Mouse (Mus musculus): Measurements from ENCODE around the gene Prdm10.

DNA sequence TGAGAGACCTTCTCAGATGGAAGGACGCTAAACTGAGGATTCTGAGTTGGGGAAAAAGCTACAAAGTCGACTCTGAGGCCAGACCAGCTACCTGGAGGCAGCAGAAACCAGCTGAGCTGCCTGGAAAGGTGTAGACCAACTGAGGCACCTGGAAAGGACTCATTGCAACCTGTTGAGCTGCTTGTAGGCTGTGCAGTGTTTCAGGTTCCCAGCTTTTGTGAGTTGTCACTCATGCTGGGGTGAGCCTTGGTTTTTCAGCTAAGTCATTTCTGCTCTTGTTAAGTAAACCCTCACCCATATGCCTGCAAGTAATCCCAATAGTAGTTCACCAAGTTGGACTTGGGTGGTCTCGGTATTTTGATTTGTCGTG lies 105.1 kb downstream of the Prdm10 start:
- TF ChIP-seq MAX (IDR thresholded peaks at IDR 0.05; ENCODE audit: low read depth) (no peak), SRF (IDR thresholded peaks at IDR 0.05; ENCODE audit: control insufficient read depth, insufficient read length, low read depth) (no peak), POLR2A (IDR thresholded peaks at IDR 0.05; ENCODE audit: insufficient read length, low read depth) (no peak), MYOD1 (IDR thresholded peaks at IDR 0.05; ENCODE audit: control insufficient read depth in 1 of 3, insufficient read length in 2 of 3, low read depth in 2 of 3) (no peak), USF1 (IDR thresholded peaks at IDR 0.05; ENCODE audit: low read depth) (no peak), REST (IDR thresholded peaks at IDR 0.05; ENCODE audit: insufficient read depth, insufficient read length) (no peak), TCF12 (IDR thresholded peaks at IDR 0.05; ENCODE audit: insufficient read depth, poor library complexity, severe bottlenecking) (no peak), POLR2AphosphoS2 (IDR thresholded peaks at IDR 0.05; ENCODE audit: insufficient read length, low read depth) (no peak)

Measured in myocyte (in vitro differentiated cells).